Mouse (Mus musculus) neural tube, embryonic 11.5 days (tissue): ENCODE measurements around the gene Erbb2. TPM values are rescaled to one million over a fixed set of nuclear protein-coding genes. Genes with fewer than 3 reads are reported as not detected.

Source experiments
- ATAC-seq: fragments of 200-750 bp; cut with Nextera tagmentation; 2 replicates; pipeline ENCODE4 v1.8.0; 2017; ENCODE audit warnings: moderate number of reproducible peaks, mild to moderate bottlenecking, moderate TSS enrichment, moderate library complexity; ENCODE audit not compliant: insufficient read depth, low FRiP score, low TSS enrichment
- DNase-seq: peaks from one replicate; pipeline ENCODE4 v3.0.0-alpha.2; 2015; ENCODE audit warnings: low spot score
- H3K27ac ChIP-seq: fragments of 300-500 bp; sonication (generic); 2 replicates; pipeline ENCODE4 v1.5.1; 2014; ENCODE audit warnings: low read depth, mild to moderate bottlenecking, low read length
- H3K27me3 ChIP-seq: fragments of 300-500 bp; sonication (generic); 2 replicates; pipeline ENCODE4 v1.6.1; 2014; ENCODE audit warnings: mild to moderate bottlenecking, low read length, mixed read lengths; ENCODE audit not compliant: control insufficient read depth, insufficient read depth
- H3K36me3 ChIP-seq: fragments of 300-500 bp; sonication (generic); 2 replicates; pipeline ENCODE4 v1.6.1; 2014; ENCODE audit warnings: mild to moderate bottlenecking, low read length, moderate library complexity, mixed read lengths; ENCODE audit not compliant: control insufficient read depth, insufficient read depth
- H3K4me1 ChIP-seq: fragments of 300-500 bp; sonication (generic); 2 replicates; pipeline ENCODE4 v1.6.1; 2014; ENCODE audit warnings: low read length, mixed read lengths; ENCODE audit not compliant: control insufficient read depth, insufficient read depth
- H3K4me2 ChIP-seq: fragments of 300-500 bp; sonication (generic); 2 replicates; pipeline ENCODE4 v1.6.1; 2014; ENCODE audit warnings: low read depth, mild to moderate bottlenecking, moderate library complexity
- H3K4me3 ChIP-seq: fragments of 300-500 bp; sonication (generic); 2 replicates; pipeline ENCODE4 v1.5.1; 2014; ENCODE audit warnings: low read depth, low read length
- H3K9ac ChIP-seq: fragments of 300-500 bp; sonication (generic); 2 replicates; pipeline ENCODE4 v1.6.1; 2014; ENCODE audit warnings: mild to moderate bottlenecking, low read length
- H3K9me3 ChIP-seq: fragments of 300-500 bp; sonication (generic); 2 replicates; pipeline ENCODE4 v1.6.1; 2016; ENCODE audit warnings: low read length; ENCODE audit not compliant: control insufficient read depth
- WGBS: fragments of 180-500 bp; shearing (Covaris S2); extraction: QIAGEN DNeasy Blood & Tissue Kit; methylation state at CpG from one replicate; pipeline ENCODE4 v1.1.7; 2014; 5-methylcytosine and 5-hydroxymethylcytosine counted together
- polyA plus RNA-seq: library from polyadenylated mRNA; unstranded; fragments of >200 nt; fragmentation: Nextera tagmentation; extraction: Ambion mirVana; gene quantifications from 2 replicates; pipeline ENCODE4 v1.2.1, GENCODE M21; 2014

The Erbb2 gene
- polyA plus RNA-seq, 1 experiment from 2014 or later: 22.3 TPM

DNA sequence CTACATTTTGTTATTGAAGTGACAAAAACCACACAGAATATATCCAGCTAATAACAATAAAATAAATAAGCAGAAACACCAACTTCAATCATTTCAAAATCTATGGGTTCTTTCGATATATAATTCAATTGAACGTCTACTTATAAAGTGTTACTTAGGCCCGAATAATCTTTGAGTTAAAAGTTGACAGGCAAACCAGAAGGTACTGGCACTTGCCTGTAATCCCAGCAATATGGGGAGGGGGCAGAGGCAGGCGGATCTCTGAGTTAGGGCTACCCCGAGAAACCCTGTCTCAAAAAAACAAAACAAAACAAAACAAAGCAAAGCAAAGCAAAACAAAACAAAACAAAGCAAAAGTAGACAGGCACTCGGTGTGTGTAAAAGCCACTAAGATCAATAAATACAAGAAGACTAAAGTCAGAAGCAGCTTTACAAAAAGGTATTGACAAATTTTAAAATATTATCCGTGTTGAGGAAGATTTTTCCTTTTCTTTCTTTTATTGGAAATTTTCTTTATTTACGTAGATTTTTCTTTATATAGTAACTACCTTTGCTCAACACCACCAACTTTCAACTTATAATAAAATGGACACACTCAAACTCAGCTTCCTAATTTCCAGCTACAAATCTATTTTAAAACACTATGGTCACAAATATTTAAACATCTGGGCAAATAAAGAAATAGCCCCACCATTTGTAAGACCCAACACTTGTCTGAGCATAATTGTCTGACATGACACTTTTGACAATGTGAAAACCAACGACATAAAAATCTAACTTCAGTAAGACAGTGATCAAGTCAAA lies 63.6 kb downstream of the Erbb2 start:
- no peak overlapping the region for H3K9ac ChIP-seq
- no peaks in the 10 kb centered on the region for H3K4me1 ChIP-seq
- no peaks in the 10 kb centered on the region for H3K27me3 ChIP-seq
- no peak for DNase-seq
- H3K36me3 ChIP-seq: no peaks in the 10 kb centered on the region
- ATAC-seq: no peak
- no peaks in the 10 kb centered on the region for H3K9me3 ChIP-seq
- H3K4me3 ChIP-seq: no peak overlapping the region
- no peak overlapping the region for H3K4me2 ChIP-seq
- no peak overlapping the region for H3K27ac ChIP-seq
- WGBS: 87% methylated on average over 9 of the region's 9 CpGs

DNA sequence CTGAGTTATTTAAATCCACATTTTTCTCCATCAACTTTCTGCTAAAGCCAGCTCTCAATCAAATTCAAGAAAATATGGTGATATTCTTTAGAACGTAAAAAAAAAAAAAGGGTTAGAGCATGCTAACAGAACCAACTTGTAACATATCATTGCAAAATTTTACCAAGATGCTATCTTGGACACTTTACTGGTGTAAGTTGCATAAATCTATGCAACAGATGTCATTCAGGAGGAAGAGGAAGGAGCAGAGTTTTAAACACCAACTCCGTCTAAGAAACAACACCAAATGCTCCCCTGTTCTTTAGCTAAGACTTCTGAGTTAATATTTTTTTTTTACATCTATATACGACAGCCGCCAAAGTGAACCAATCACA lies 64.2 kb downstream of the Erbb2 start:
- Histone ChIP-seq H3K4me3 (no peak overlapping the region), H3K27ac (no peak overlapping the region), H3K27me3 (no peaks in the 10 kb centered on the region), H3K9ac (no peak overlapping the region), H3K4me1 (no peaks in the 10 kb centered on the region), H3K36me3 (no peaks in the 10 kb centered on the region), H3K4me2 (no peak overlapping the region), H3K9me3 (no peaks in the 10 kb centered on the region)
- DNase-seq (no peak), ATAC-seq (no peak)
- 84% methylated on average over 4 of the region's 4 CpGs for WGBS

DNA sequence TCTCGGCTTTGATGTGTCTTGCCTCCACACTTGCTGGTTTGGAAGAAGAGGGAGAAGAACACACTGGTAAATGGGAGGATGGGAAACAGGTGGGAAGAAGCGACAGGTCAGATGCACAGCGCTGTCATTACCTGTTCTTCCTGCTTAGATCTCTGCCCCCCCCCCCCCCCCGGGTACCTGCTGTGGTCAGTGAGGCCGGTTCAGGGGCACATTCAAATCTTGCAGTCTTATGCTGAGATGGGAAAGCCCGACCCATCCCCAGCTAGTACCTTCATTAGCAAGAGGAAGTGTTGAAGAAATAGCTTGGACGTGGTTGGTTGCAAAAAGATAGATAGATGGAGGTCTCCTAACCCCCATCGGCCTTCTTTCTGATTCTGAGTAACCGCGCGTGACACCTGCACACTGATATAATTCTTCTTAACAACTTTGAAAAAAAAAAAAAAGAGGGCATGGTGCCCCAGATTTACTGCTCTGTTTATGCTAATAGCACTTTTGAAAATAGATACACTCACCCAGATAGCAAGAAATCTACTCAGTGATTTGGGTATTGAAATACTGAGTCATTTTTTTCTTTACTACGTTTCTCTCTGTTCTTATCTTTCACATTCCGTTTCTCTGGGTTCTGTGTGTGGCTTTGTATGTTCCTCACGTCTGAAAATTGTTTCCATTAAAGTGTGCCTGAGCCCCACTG lies 64.9 kb downstream of the Erbb2 start:
- 72% methylated on average over 14 of the region's 14 CpGs for WGBS
- Histone ChIP-seq H3K9me3 (no peaks in the 10 kb centered on the region), H3K27me3 (no peaks in the 10 kb centered on the region), H3K4me1 (no peaks in the 10 kb centered on the region), H3K27ac (no peak overlapping the region), H3K4me3 (no peak overlapping the region), H3K9ac (no peak overlapping the region), H3K36me3 (no peaks in the 10 kb centered on the region), H3K4me2 (no peak overlapping the region)
- ATAC-seq: no peak
- DNase-seq: no peak

DNA sequence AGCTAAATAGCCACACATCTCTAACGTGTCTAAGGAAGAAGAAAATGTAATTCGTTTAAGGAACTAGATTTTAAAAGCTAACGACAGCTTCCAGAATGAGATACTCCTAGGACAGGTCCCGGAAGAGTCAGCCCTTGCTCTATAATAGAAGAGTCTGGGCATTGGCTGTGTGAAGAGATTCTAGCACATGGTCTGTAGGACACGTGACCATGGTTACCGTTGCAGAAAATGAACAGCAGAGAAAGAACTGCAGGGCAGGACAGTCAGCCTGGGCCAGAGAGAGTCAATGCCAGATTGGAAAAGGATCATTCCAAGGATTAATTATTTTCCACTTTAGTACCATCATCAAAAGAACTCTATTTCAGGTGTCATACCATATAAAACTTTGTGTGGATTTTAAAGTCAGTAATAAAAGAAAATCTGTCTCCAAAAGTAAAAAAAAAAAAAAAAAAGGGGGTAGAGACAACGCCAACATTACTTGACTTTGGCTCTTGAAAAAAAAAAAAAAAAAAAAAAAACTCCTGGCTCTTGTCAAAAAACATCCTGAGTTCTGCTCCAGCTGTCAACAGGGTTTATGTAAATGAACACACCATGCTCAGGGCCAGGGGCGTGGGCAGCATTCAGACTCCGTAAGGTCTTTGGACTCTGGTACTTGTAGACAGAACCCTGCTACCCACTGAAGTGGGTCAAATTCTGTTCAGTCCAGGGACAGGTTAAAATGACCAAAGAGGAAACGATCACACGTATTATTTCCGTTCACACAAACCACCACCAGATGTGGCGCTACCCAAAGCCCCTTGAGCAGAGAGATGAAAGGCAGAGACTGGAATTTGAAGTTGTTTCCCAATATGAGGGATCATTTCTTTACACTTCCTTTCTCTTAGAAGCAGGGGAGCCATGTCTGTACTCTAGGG lies 67.0 kb downstream of the Erbb2 start:
- Histone ChIP-seq H3K9ac (no peak overlapping the region), H3K36me3 (no peaks in the 10 kb centered on the region), H3K4me2 (no peak overlapping the region), H3K4me1 (no peaks in the 10 kb centered on the region), H3K27ac (no peak overlapping the region), H3K27me3 (no peaks in the 10 kb centered on the region), H3K4me3 (no peak overlapping the region), H3K9me3 (no peaks in the 10 kb centered on the region)
- ATAC-seq: no peak
- DNase-seq: no peak
- WGBS: 87% methylated on average over 13 of the region's 13 CpGs

DNA sequence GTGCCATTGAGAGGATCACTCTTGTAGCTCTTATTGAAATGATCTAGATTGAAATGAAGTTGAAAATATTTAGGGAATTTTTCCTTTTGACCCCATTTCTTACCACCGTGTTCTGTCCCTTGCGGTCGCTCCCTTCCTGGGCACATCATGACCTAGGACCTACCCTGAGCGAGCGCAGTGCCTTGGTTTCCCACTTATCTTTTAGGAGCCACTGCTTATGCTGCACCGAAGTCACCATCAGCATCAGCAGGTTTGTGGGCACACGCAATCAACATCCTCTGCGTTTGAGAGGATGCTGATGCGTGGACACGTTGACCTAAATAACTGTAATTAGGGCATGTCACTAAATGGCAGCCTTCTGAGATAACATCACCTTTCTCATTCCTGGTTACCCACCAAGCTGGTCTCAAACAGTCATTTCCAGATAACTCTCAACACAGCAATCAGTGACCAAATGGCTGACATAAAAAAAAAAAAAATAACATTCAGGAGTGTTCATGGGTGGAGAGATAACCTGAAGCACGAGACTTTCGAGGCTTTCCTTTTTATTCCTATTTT lies 67.7 kb downstream of the Erbb2 start:
- ATAC-seq (no peak), DNase-seq (no peak)
- Histone ChIP-seq H3K4me3 (no peak overlapping the region), H3K4me1 (no peaks in the 10 kb centered on the region), H3K27me3 (no peaks in the 10 kb centered on the region), H3K9me3 (no peaks in the 10 kb centered on the region), H3K27ac (no peak overlapping the region), H3K4me2 (no peak overlapping the region), H3K9ac (no peak overlapping the region), H3K36me3 (no peaks in the 10 kb centered on the region)
- 90% methylated on average over 12 of the region's 12 CpGs for WGBS

DNA sequence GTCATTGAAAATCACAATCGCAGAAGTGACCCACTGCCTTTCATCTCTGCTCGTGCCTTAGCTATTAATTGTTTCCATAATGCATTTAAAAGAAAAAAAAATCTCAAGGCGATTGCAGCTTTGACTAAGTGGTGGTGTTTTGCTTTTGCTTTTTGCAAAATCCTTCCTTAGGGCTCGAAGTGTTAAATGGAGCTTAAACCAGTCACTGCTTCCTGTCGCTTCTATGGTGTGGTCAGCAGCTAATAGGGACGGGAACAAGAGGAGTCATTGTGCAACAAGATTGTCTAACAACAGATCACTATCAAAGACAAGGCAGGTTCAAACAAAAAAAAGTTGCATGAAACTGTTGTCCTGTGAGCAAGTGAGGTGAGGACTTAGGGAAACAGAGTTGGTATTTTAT lies 69.0 kb downstream of the Erbb2 start:
- Histone ChIP-seq H3K27ac (no peak overlapping the region), H3K36me3 (no peaks in the 10 kb centered on the region), H3K9ac (no peak overlapping the region), H3K4me1 (no peaks in the 10 kb centered on the region), H3K27me3 (no peaks in the 10 kb centered on the region), H3K4me2 (no peak overlapping the region), H3K4me3 (no peak overlapping the region), H3K9me3 (no peaks in the 10 kb centered on the region)
- ATAC-seq (no peak), DNase-seq (no peak)
- 69% methylated on average over 6 of the region's 6 CpGs for WGBS

DNA sequence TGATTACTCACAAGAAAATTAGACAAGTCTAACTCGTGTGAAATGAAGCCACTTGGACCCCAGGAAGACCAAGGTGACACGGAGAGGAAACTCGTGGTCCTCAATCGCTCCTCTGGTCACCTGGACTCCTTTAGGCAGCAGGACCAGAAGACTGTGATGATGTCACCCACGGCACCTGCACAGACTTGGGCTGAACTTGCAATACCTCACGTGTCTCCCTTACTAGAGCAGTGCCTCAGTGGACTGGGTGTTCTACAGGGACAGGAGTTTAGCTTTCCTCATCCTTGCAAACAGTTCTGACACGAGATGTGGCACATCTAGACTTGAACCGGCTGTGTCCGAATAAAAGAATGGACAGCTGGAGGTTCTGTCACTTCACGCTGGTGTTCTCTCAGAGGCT lies 69.8 kb downstream of the Erbb2 start:
- no peak for ATAC-seq

DNA sequence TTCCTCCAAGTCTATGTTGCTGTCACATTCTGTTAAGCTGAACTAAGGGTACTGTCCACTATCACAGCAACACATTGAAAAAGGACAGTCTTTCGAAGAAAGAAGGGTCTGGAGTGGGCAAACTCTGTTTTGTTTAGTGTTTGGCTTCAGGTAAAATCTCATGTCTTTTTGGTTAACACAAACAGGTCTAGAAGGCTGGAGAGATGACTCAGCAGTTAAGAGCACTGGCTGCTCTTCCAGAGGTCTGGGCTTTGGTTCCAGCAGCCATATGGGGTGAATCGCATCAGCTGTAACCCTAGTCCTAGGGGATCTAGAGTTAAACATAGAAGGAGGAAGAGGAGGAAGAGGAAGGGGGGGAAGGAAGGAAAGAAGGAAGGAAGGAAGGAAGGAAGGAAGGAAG lies 73.5 kb downstream of the Erbb2 start:
- Histone ChIP-seq H3K4me1 (no peaks in the 10 kb centered on the region), H3K4me2 (no peak overlapping the region), H3K9ac (no peak overlapping the region), H3K27ac (no peak overlapping the region), H3K4me3 (no peak overlapping the region), H3K9me3 (no peaks in the 10 kb centered on the region), H3K36me3 (no peaks in the 10 kb centered on the region), H3K27me3 (no peaks in the 10 kb centered on the region)
- WGBS: 94% methylated on average over 2 of the region's 2 CpGs
- DNase-seq: no peak
- no peak for ATAC-seq

More for the DNA sequence above, 69.8 kb downstream of the Erbb2 start:
- H3K9ac ChIP-seq: no peak overlapping the region
- no peak overlapping the region for H3K4me2 ChIP-seq
- no peak overlapping the region for H3K27ac ChIP-seq
- no peaks in the 10 kb centered on the region for H3K4me1 ChIP-seq
- DNase-seq: no peak
- H3K9me3 ChIP-seq: no peaks in the 10 kb centered on the region
- WGBS: 83% methylated on average over 10 of the region's 10 CpGs
- no peaks in the 10 kb centered on the region for H3K27me3 ChIP-seq
- H3K36me3 ChIP-seq: no peaks in the 10 kb centered on the region
- H3K4me3 ChIP-seq: no peak overlapping the region
